Mouse (Mus musculus) brain, embryonic 14.5 days (tissue): ENCODE measurements around the gene Mterf4.

Source experiments
- CTCF ChIP-seq: fragments of 200-500 bp; IDR thresholded peaks from 2 replicates; pipeline ENCODE4 v1.5.1; 2012; ENCODE audit warnings: inconsistent platforms, mild to moderate bottlenecking, moderate library complexity, borderline replicate concordance; ENCODE audit not compliant: insufficient read depth, insufficient read length; ENCODE audit errors: extremely low read depth
- POLR2A ChIP-seq: fragments of 200-500 bp; IDR thresholded peaks from 2 replicates; pipeline ENCODE4 v1.6.1; 2012; ENCODE audit warnings: mild to moderate bottlenecking, inconsistent platforms, borderline replicate concordance; ENCODE audit not compliant: poor library complexity, insufficient read depth, insufficient read length, severe bottlenecking; ENCODE audit errors: extremely low read depth

DNA sequence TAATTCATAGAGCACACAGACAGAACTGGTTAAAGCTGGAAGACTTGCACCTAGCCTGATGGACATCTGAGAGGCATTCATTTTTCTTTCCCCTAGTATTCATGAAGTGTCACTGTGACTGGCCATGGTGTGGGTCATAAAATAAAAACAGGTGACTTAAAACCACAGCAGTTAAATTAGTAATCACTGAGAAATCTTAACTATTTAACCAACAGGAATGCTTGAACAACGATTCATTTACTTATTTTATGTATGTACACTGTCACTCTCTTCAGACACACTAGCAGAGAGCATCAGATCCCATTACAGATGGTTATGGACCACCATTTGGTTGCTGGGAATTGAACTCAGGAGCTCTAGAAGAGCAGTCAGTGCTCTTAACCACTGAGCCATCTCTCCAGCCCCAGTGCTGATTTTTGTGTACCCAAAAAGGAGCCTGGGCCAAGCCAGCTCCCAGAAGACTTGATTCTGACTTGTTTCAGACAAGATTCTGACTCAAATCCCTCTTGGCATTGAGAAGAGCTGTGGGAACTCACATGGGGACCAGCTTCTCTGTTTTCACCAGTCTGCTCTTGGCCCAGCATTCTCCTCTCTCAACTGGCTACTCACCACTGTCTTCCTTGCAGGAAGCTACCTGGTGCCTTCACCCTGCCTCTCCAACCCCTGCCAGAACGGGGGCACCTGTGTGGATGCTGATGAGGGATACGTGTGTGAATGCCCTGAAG lies 35.0 kb downstream of the Mterf4 start:
- TF ChIP-seq CTCF (no peak), POLR2A (no peak)
